In genomic region chr19:37111831-37112230, GRCm38 (mm10) we compare ENCODE assay signal across 23 mouse cellular contexts.
A peak's percentile ranks its signal among the peaks of the same experiment; 100 is the strongest.
DNase-seq lines count a peak whose midpoint lies in the region; ATAC-seq and TF ChIP-seq lines count a peak whose summit lies in the region.
"Had no signal": no experiment of that assay in that cellular context is flagged by ENCODE, and none has a peak within 500 bp of the region (broad histone marks: within the 10 kb centered on the region; RNA-seq: fewer than 3 reads in every experiment).

No protein-coding gene starts in this region.

- no peaks in the 10 kb centered on the region for H3K27me3 ChIP-seq in kidney, adult 2 months (replicated peaks; ENCODE audit: control insufficient read depth, insufficient read depth, low read length)
- H3K27me3 ChIP-seq in liver, adult 2 months (ENCODE audit: control insufficient read depth, insufficient read depth, low read length): no peaks in the 10 kb centered on the region
- no peaks in the 10 kb centered on the region for H3K27me3 ChIP-seq in liver, embryonic 12.5 days (replicated peaks)
- H3K27me3 ChIP-seq: heart, embryonic 12.5 days; liver, embryonic 13.5 days; megakaryocyte, embryonic 14.5 days; midbrain, embryonic 15.5 days; neural tube, embryonic 12.5 days had no signal

- no peak for TF ChIP-seq POLR2A in kidney, adult 2 months (IDR thresholded peaks at IDR 0.05; ENCODE audit: low read depth, low read length)
- no peak for TF ChIP-seq POLR2A in liver, adult 2 months (IDR thresholded peaks at IDR 0.05; ENCODE audit: extremely low read depth, insufficient read depth, low read length)

- ATAC-seq in liver, embryonic 12.5 days: no peak
- ATAC-seq: forebrain, embryonic 16.5 days; hindbrain, postnatal 0 days; intestine, embryonic 16.5 days; midbrain, embryonic 15.5 days had no signal

- no peaks in the 10 kb centered on the region for H3K9me3 ChIP-seq in liver, embryonic 12.5 days (replicated peaks)
- H3K9me3 ChIP-seq: forebrain, embryonic 10.5 days; heart, embryonic 12.5 days; hindbrain, embryonic 10.5 days; liver, embryonic 13.5 days; megakaryocyte, embryonic 14.5 days; midbrain, embryonic 15.5 days; neural tube, embryonic 12.5 days had no signal

- 52% methylated on average over 6 of the region's 6 CpGs for WGBS in kidney, adult 2 months
- 83% methylated on average over 6 of the region's 6 CpGs for WGBS in liver, adult 2 months
- WGBS in liver, embryonic 12.5 days (ENCODE audit: insufficient replicate concordance): 80% methylated on average over 6 of the region's 6 CpGs

- H3K27ac ChIP-seq in kidney, adult 2 months (ENCODE audit: insufficient read depth, low read depth, low read length): no peak overlapping the region
- H3K27ac ChIP-seq in liver, adult 2 months (replicated peaks; ENCODE audit: insufficient read depth, low read depth, low read length): no peak overlapping the region
- H3K27ac ChIP-seq in liver, embryonic 12.5 days: no peak overlapping the region
- H3K27ac ChIP-seq: forebrain, embryonic 10.5 days; hindbrain, embryonic 10.5 days; hindbrain, postnatal 0 days; liver, embryonic 13.5 days; midbrain, embryonic 15.5 days; neural tube, embryonic 12.5 days had no signal

- H3K36me3 ChIP-seq in kidney, adult 2 months (ENCODE audit: control insufficient read depth, insufficient read depth, low read length): no peaks in the 10 kb centered on the region
- H3K36me3 ChIP-seq in liver, adult 2 months (ENCODE audit: control insufficient read depth, insufficient read depth, low read length): no peaks in the 10 kb centered on the region
- H3K36me3 ChIP-seq in liver, embryonic 12.5 days: no peaks in the 10 kb centered on the region
- H3K36me3 ChIP-seq: forebrain, embryonic 10.5 days; hindbrain, embryonic 10.5 days; liver, embryonic 13.5 days; midbrain, embryonic 15.5 days; neural tube, embryonic 12.5 days had no signal

- H3K4me1 ChIP-seq in kidney, adult 2 months (ENCODE audit: control insufficient read depth, insufficient read depth, low read length): peaks cover 3% of the 10 kb centered on the region; the same call in 1 of the 2 replicates
- H3K4me1 ChIP-seq in liver, adult 2 months (ENCODE audit: control insufficient read depth, insufficient read depth, low read length): no peaks in the 10 kb centered on the region
- no peaks in the 10 kb centered on the region for H3K4me1 ChIP-seq in liver, embryonic 12.5 days
- H3K4me1 ChIP-seq: forebrain, embryonic 10.5 days; hindbrain, embryonic 10.5 days; midbrain, embryonic 15.5 days; neural tube, embryonic 12.5 days had no signal

- DNase-seq in kidney, adult 2 months: peak; percentile 77
- no peak for DNase-seq in kidney, adult 11 months
- peak; percentile 32 for DNase-seq in liver, adult 2 months (ENCODE audit: extremely low read depth, low read depth, low spot score)
- DNase-seq in 3134 (ENCODE audit: extremely low read depth, insufficient read length, low spot score) (peak; percentile 77), NIH3T3 (ENCODE audit: low read depth) (peak; percentile 88)
- no peak for DNase-seq in layer of hippocampus, adult 8-10 months (ENCODE audit: low spot score in 2 of 2)
- DNase-seq: adrenal gland, postnatal 25 days; cerebellum, adult 9-10 months; gastrocnemius, postnatal 14 days; heart, adult 18-20 months; liver, embryonic 13.5 days; right cerebral cortex, postnatal 14 days; spleen, adult 18-20 months had no signal

- H3K4me3 ChIP-seq in kidney, adult 2 months (ENCODE audit: insufficient read depth, low read depth, low read length): no peak overlapping the region
- H3K4me3 ChIP-seq in liver, adult 2 months (ENCODE audit: insufficient read depth, low read depth, low read length): no peak overlapping the region
- no peak overlapping the region for H3K4me3 ChIP-seq in liver, embryonic 12.5 days
- H3K4me3 ChIP-seq: forebrain, embryonic 10.5 days; heart, embryonic 12.5 days; hindbrain, embryonic 10.5 days; liver, embryonic 13.5 days; megakaryocyte, embryonic 14.5 days; midbrain, embryonic 15.5 days; neural tube, embryonic 12.5 days had no signal

- no peak overlapping the region for H3K4me2 ChIP-seq in liver, embryonic 12.5 days
- H3K4me2 ChIP-seq: heart, embryonic 12.5 days; liver, embryonic 13.5 days; midbrain, embryonic 15.5 days; neural tube, embryonic 12.5 days had no signal

- H3K79me2 ChIP-seq in liver, adult 2 months (ENCODE audit: control insufficient read depth, insufficient read depth, low read length): peaks cover 2% of the 10 kb centered on the region; the same call in 1 of the 2 replicates

- no peak overlapping the region for H3K9ac ChIP-seq in liver, adult 2 months (ENCODE audit: low read depth, low read length)
- no peak overlapping the region for H3K9ac ChIP-seq in liver, embryonic 12.5 days
- H3K9ac ChIP-seq: heart, embryonic 12.5 days; liver, embryonic 13.5 days; midbrain, embryonic 15.5 days; neural tube, embryonic 12.5 days had no signal

- no peak for TF ChIP-seq CTCF in kidney, adult 2 months (conservative IDR thresholded peaks at IDR 0.05; ENCODE audit: insufficient read depth, insufficient read length, low read depth, low read length)
- no peak for TF ChIP-seq CTCF in liver, adult 2 months (IDR thresholded peaks at IDR 0.05; ENCODE audit: low read depth, low read length)

Comparison
In these comparisons a context has a peak if more than half of its experiments do, and no peak if none do; other contexts are left out.
1. DNase-seq: peak in kidney, adult 2 months (single experiment), liver, adult 2 months (single experiment), 3134 (single experiment) and NIH3T3 (single experiment); none in kidney, adult 11 months (single experiment) and layer of hippocampus, adult 8-10 months (0 of 2).